Mouse (Mus musculus) spleen, adult 2 months (tissue): ENCODE data around the gene Tcfl5. TPM values are rescaled to one million over a fixed set of nuclear protein-coding genes. Genes with fewer than 3 reads are reported as not detected.

Experiments
- DNase-seq, 2 experiments: peaks; one replicate each; pipeline versions ENCODE4 v3.0.0 to v3.0.0-alpha.2; 2012 to 2021; ENCODE audit warnings: low spot score in 2 of 2, low read depth in 1 of 2
- H3K27ac ChIP-seq: fragments of 200-500 bp; 2 replicates; pipeline ENCODE4 v1.5.1; 2012; ENCODE audit warnings: low read length, inconsistent platforms; ENCODE audit not compliant: insufficient read depth
- H3K27me3 ChIP-seq: fragments of 200-500 bp; 2 replicates; pipeline ENCODE4 v1.6.1; 2012; ENCODE audit warnings: mild to moderate bottlenecking, moderate library complexity, low read length, inconsistent platforms; ENCODE audit not compliant: control insufficient read depth, insufficient read depth
- H3K36me3 ChIP-seq: fragments of 200-500 bp; 2 replicates; pipeline ENCODE4 v1.6.1; 2012; ENCODE audit warnings: mild to moderate bottlenecking, low read length, inconsistent platforms; ENCODE audit not compliant: control insufficient read depth, insufficient read depth
- H3K4me1 ChIP-seq: fragments of 200-500 bp; 2 replicates; pipeline ENCODE4 v1.6.1; 2011; ENCODE audit warnings: inconsistent platforms; ENCODE audit not compliant: control insufficient read depth, insufficient read depth, insufficient read length
- H3K4me3 ChIP-seq: fragments of 200-500 bp; 2 replicates; pipeline ENCODE4 v1.5.1; 2011; ENCODE audit warnings: mild to moderate bottlenecking, inconsistent platforms; ENCODE audit not compliant: insufficient read depth, insufficient read length; ENCODE audit errors: extremely low read depth
- CTCF ChIP-seq: fragments of 200-500 bp; IDR thresholded peaks from 2 replicates; pipeline ENCODE4 v1.5.1; 2011; ENCODE audit warnings: mild to moderate bottlenecking, inconsistent platforms; ENCODE audit not compliant: insufficient read depth, insufficient read length, insufficient replicate concordance; ENCODE audit errors: extremely low read depth
- POLR2A ChIP-seq: fragments of 200-500 bp; IDR thresholded peaks from 2 replicates; pipeline ENCODE4 v1.6.1; 2011; ENCODE audit warnings: low read depth, low read length, inconsistent platforms
- WGBS: fragments of 180-500 bp; shearing (Covaris S2); methylation state at CpG from one replicate; pipeline ENCODE4 v1.1.7; 2018; 5-methylcytosine and 5-hydroxymethylcytosine counted together
- polyA plus RNA-seq: library from polyadenylated mRNA; depleted of rRNA; stranded (reverse); fragments of >200 nt; gene quantifications from 2 replicates; pipeline ENCODE4 v1.2.3, GENCODE M21; 2012

The Tcfl5 gene
- polyA plus RNA-seq, 1 experiment, result not detected

DNA sequence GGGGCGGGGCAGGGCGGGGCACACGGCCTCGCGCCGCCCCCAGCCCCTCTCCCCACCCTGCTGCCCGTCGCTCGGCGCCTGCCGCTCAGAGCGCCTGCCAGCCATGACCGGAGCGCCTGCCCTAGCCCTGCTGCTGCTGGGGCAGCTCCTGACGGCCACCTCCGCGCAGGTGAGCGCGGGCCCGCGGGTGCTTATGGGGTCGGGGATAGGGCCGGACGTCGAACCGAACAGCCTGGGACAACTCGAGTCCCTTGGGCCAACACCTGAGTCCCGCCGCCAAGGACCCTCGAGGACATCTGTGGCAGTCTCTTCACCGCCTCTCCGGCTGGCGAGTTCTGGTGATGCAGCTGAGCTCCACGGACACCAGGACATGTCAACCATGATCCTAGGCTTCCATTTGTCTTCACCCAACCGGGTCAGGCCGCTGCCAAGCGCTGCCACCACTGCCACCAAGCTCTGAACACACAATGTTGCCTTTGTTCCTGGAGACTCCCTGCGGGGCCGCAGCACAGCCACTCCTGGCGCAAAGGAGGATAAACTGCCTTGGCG is 44.3 kb downstream of the Tcfl5 start:
- Histone ChIP-seq H3K27me3 (no peaks in the 10 kb centered on the region), H3K4me3 (no peak overlapping the region), H3K27ac (no peak overlapping the region), H3K4me1 (no peaks in the 10 kb centered on the region), H3K36me3 (peaks cover 24% of the 10 kb centered on the region)
- DNase-seq, result no peak
- 27% methylated on average over 40 of the region's 41 CpGs for WGBS
- TF ChIP-seq CTCF (no peak), POLR2A (no peak)

DNA sequence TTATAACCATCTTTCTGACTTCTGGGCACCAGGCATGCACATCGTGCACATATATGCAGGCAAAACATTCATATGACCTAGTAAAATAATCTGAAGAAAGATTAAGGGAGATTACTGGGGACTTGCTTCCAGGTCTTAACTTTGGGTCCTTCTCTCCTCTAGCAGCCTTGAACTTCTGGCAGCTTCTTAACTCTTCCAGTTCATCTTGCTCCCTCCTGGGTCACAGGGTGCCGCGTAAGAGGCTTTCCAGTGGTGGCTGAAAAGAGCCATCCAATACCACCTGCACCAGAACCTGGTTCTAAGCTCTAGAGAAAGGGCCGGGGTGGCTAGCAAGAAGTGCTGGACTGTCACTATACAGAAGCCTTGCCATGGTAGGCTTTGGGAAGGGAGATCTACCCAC is 45.0 kb downstream of the Tcfl5 start, which contains the start of gene Col9a3:
Gene Col9a3, plus strand, starts transcription at position 301 of the 400 bp plus-strand sequence.
- WGBS, result 68% methylated on average over 4 of the region's 4 CpGs
- H3K36me3 ChIP-seq, result peaks cover 31% of the 10 kb centered on the region
- TF ChIP-seq POLR2A, result no peak
- no peaks in the 10 kb centered on the region for H3K4me1 ChIP-seq
- no peak for DNase-seq
- no peak within 1 kb of the TSS for H3K4me3 ChIP-seq
- no peak within 1 kb of the TSS for H3K27ac ChIP-seq
- no peaks in the 10 kb centered on the region for H3K27me3 ChIP-seq

DNA sequence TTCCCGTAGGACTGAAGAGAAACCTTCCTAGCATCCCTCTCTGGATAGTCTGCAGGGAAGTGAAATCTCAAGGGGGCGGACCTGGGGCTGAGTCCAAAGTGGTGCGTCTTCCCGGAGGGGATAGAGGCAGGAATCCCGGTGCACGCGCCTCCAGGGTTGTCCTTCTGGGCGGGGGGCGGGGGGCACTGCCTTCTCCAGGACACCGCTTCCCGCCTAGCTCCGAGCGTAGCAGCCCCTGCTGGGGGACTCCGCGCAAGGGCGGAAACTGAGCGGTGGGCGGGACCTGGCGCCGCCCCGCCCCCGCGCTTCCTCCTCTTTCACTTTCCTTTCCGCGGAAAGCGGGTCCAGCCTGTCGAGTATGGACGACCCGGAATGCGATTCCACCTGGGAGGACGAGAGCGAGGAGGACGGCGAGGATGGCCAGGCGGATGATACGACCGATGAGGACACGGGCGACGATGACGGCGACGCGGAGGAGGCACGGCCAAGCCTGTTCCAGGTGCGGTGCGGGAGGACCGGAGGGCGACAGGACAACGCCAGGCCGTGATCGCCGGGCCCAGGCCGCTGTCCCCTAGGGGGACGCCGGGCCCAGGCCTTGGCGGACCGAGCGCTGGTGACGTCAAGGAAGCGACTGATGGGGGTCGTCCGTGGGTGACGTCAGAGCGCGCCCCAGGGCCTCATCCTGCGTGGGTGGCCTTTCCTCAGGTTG is 53.2 kb downstream of the Tcfl5 start, which contains the start of gene Ogfr:
Gene Ogfr, plus strand, starts transcription at position 123 of the 709 bp plus-strand sequence.
- TF ChIP-seq CTCF (peak; percentile 26; the same call in 1 of the 2 replicates), POLR2A (peak; percentile 71)
- no peaks in the 10 kb centered on the region for H3K27me3 ChIP-seq
- peak; percentile 65 to 76 for DNase-seq
- peak within 1 kb of the TSS; percentile 95 for H3K27ac ChIP-seq
- under 1% methylated on average over 67 of the region's 67 CpGs for WGBS
- peaks cover 42% of the 10 kb centered on the region for H3K36me3 ChIP-seq
- H3K4me3 ChIP-seq, result peak within 1 kb of the TSS; percentile 99
- H3K4me1 ChIP-seq, result peaks cover 7% of the 10 kb centered on the region; the same call in 1 of the 2 replicates

DNA sequence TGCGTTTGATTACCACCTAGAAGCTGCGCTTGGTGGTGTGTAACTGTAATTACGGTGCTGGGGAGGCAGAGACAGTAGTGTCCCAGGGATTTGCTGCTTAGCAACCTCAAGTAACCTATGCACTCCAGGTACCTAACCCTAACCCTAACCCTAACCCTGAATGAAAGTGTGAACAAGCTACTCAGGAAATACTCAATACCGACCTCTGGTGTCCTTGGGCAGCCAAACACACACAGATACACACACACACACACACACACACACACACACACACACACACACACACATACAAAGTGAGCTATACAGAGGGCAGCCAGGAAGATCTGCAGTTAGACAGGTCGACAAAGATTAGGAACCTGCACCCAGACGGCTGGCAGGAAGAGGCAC is 53.8 kb downstream of the Tcfl5 start:
- peaks cover 7% of the 10 kb centered on the region; the same call in 1 of the 2 replicates for H3K4me1 ChIP-seq
- peak overlapping the region; percentile 95; the same call in 1 of the 2 replicates for H3K27ac ChIP-seq
- TF ChIP-seq POLR2A (no peak), CTCF (no peak)
- no peaks in the 10 kb centered on the region for H3K27me3 ChIP-seq
- H3K36me3 ChIP-seq, result peaks cover 36% of the 10 kb centered on the region
- H3K4me3 ChIP-seq, result peak overlapping the region; percentile 99
- 45% methylated on average over 6 of the region's 6 CpGs for WGBS
- no peak for DNase-seq

DNA sequence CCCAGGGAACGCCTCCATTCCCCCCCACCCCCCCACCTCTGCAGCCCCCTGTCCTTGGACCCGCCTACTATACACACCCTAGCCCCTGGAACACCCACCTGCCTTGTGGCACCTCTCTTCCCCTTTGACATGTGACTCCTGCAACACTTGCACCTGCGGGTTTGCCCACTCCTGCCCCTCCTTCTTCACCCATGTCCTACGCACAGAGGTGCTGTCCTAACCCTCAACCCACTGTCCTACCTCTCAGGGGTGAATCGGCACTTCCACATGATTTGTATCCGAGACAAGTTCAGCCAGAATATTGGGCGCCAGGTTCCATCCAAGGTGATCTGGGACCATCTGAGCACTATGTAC is 59.4 kb downstream of the Tcfl5 start:
- DNase-seq, result no peak
- Histone ChIP-seq H3K27ac (no peak overlapping the region), H3K4me1 (peaks cover 7% of the 10 kb centered on the region; the same call in 1 of the 2 replicates), H3K36me3 (peaks cover 14% of the 10 kb centered on the region), H3K4me3 (peak overlapping the region; percentile 93), H3K27me3 (no peaks in the 10 kb centered on the region)
- WGBS, result 14% methylated on average over 7 of the region's 7 CpGs
- TF ChIP-seq CTCF (no peak), POLR2A (no peak)

DNA sequence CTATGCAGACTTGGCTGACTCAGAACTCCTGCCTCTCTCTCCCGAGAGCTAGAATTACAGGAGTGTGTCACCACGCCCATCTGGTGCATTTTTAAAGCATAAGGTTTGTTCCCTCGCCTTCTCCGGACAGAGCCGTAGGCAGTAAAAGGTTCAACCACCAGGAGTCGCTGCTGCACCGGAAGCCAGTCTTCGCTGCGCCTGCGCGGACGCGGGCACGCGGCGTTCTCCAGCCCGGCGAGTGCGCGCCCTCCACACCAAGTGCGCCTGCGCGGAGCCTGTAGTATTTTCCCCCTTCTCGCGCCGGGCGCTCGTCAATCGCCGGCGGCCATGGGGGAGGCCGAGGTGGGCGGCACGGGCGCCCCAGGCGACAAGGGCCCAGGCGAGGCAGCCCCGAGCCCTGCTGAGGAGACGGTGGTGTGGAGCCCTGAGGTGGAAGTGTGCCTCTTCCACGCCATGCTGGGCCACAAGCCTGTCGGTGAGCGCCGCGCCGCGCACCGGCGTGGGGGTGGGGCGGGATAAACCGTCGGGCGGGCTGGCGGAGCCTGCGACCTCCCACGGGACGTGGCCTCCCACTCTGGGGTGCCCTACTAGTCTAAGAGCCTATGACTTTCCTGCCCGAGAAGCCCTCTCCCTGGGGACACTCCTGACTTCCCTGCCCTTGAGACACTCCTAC is 59.9 kb downstream of the Tcfl5 start:
- TF ChIP-seq CTCF (peak; percentile 95), POLR2A (0 out of 2 replicates have a peak, but pooled peaks have one; percentile 32)
- Histone ChIP-seq H3K36me3 (peaks cover 14% of the 10 kb centered on the region), H3K4me3 (peak overlapping the region; percentile 93), H3K27ac (peak overlapping the region; percentile 82), H3K27me3 (no peaks in the 10 kb centered on the region), H3K4me1 (peaks cover 7% of the 10 kb centered on the region; the same call in 1 of the 2 replicates)
- WGBS, result under 1% methylated on average over 52 of the region's 57 CpGs
- peak; percentile 85 to 97 for DNase-seq

DNA sequence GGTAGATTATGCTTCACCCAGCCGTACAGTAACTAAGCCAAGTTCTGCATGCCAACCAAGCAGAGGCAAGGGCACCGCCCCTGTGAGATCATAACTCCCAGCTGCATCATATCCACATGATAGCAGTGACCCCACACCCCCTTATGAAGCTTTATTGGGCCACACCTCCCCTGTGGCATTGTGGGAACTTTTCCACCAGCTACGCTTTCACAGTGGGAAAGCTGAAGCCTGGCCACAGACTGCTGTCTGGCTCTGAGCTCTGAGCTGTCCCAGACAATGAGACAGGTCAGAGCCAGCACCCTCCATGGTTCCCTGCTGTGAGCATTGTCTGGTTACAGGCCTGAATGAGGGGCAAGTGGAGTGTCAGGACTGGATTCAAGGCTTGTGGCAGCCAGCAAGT is 61.5 kb downstream of the Tcfl5 start, which contains the start of gene Mrgbp:
Gene Mrgbp, plus strand, starts transcription at position 303 of the 400 bp plus-strand sequence.
- Histone ChIP-seq H3K27ac (no peak within 1 kb of the TSS), H3K4me1 (peaks cover 7% of the 10 kb centered on the region; the same call in 1 of the 2 replicates), H3K4me3 (no peak within 1 kb of the TSS), H3K27me3 (no peaks in the 10 kb centered on the region), H3K36me3 (peaks cover 8% of the 10 kb centered on the region)
- 85% methylated on average over 3 of the region's 3 CpGs for WGBS
- no peak for TF ChIP-seq POLR2A
- no peak for TF ChIP-seq CTCF
- no peak for DNase-seq
